Mouse (Mus musculus): ENCODE measurements around the gene Gm45808. TPM values are rescaled to one million over a fixed set of nuclear protein-coding genes. Genes with fewer than 3 reads are reported as not detected.

Gm45808 gene
- total RNA-seq, 2 experiments from 2014 or later: 2.8 to 4.6 TPM

DNA sequence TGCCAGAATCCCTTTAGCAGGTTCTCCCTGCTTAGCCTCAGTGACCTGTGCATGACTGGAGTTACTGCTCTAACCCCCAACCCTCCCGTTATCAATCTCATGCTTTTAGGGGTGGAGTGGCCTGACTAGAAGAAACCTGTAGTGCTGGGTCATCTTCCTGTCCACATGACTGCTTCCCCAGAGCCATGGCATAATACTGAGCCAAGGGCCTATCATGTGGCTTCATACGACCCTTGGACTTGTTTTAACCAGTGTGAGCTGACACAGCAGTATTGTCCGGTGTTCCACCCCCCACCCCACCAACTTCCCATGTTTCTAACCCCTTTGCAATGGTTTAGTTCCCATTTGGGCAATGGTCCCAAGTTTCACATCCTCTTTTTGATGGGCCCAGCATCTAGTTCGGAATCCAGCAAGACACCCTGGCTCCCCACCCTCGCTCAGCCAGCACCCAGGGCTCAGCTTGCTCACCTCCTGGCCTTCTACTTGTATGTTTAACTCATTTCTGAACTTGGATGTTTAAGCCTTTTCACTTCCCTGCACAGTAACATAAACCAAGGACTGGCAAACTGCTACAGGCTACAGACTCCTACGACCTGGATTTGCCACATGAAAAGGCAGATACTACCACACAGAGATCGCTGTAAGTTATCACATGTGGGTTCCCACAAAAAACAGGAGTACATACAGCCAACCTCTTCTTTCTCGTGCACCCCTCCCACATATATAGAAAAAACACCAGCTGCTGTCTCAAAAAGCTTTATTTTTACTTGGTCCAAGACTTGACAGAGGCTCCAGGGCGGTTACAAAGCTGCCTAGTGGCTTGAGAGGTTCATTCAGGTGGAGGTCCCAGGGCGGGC lies 29.2 kb downstream of the Gm45808 start:
- DNase-seq: peak in 1 of 2 experiments; percentile 31
- intact Hi-C loops (cut with DNase I): no loop called here

GRCm38 (mm10) chr7:45456721-45457203 lies 29.8 kb downstream of the Gm45808 start:
- intact Hi-C loops (cut with DNase I): no loop called here
- DNase-seq: no peak

DNA sequence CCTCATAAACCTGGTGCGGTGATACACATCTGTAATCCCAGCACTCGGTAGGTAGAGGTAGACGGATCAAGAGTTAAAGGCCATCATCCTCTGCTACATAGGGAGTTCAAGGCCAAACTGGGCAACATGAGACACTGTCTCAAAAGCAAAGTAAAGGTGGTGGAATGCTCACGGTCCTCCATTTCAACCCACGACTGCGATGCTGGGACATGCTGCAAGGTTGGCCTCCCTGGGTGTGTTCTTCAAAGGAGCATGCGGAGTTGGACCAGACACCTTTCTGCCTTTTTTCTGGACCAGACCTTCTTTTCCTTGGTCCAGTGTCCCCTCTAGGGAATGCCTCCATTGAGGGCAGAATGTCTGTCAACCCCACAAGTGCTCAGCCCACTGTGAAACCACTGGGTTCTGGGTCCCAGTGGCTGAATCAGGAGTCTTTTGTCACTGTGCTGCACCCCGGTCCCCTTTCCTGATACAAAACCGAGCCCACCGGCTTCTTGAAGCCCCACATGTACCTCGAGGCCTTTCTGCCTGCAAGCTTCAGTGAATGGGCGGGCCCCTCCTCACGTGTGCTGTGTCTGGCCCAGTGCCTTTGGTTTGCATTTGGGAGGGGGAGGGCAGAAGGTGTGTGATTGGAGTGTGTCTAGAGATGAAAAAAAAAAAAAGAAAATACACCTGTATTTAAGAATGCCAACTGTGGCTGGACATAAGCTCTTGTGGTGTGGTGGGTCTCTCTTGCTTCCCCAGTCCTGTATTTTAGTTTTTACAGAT lies 30.5 kb downstream of the Gm45808 start:
- no peak for DNase-seq
- intact Hi-C loops (cut with DNase I): no loop called here

GRCm38 (mm10) chr7:45454971-45455370 lies 31.6 kb downstream of the Gm45808 start:
- DNase-seq: no peak
- intact Hi-C loops (cut with DNase I): loop anchor here (5.0 kb wide), 1 partner anchor 107 kb away; no protein-coding TSS in a partner anchor

DNA sequence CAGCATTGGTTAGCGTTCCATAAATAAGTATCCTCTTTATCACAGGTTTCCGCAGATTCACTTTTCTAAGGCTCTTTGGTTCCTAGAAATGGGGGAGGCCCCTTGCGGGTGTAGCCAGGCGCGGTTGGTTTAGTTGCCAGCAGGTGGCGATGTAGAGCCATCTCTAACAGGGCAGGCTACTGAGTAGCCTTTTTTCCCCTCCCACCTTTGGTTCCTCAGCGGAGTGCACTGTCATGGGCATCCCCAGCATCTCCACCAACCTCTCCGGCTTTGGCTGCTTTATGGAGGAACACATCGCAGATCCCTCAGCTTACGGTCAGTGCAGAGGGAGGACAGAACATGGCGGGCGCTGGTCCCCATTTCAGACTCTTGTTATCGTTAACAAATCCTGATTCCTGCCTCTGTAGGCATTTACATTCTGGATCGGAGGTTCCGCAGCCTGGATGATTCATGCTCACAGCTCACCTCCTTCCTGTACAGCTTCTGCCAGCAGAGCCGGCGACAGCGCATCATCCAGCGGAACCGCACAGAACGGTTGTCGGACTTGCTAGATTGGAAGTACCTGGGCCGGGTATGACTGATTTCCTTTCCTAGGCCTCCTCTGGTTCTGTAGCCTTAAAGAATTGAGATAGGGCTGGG lies 35.1 kb downstream of the Gm45808 start:
- DNase-seq: peak; percentile 83 to 91
- intact Hi-C loops (cut with DNase I): loop anchor here (5.0 kb wide), 1 partner anchor 111 kb away; no protein-coding TSS in a partner anchor

DNA sequence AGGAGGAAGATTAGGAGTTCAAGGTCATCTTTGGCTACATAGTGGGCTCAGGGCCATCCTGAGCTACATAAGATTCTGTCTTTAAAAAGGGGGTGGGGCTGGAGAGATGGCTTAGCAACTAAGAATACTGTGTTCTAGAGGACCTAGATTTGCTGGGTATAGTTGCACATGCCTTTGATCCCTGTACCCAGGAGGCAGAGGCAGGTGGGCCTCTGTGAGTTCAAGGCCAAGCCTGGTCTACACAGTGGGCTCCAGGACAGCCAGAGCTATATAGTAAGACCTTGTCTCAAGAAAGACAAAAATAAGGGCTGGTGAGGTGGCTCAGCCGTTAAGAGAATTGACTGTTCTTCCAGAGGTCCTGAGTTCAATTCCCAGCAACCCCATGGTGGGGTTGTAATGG lies 36.6 kb downstream of the Gm45808 start:
- DNase-seq: no peak
- intact Hi-C loops (cut with DNase I): loop anchor here (5.0 kb wide), 1 partner anchor 112 kb away; no protein-coding TSS in a partner anchor

DNA sequence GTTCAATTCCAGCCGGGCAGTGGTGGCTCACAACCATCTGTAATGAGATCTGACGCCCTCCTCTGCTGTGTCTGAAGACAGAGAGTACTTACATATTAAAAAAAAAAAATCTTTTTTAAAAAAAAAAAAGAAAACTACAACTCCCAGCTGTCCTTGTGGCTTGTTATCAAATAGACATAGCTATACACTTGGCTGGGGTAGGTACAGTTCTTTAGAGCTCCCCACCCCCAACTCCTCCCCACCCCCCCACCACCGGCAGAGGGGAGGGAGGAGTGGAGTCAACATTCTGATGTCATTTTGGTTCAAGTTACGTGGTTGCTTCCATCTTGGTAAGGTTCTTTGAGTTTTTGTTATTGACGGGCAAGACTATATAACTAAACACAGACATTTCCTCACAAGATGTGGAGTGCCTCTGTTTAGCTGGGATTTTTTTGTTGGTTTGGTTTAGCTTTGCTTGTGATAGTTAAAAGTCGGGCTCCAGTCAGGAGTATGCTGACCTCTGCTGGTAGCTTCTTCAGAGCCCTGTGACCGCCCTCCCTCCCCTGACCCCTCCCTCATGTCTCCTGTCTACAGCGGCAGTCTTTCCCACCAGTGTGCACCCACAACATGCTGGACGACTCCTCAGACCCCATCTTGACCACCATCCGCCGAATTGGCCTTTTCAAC lies 39.2 kb downstream of the Gm45808 start:
- peak in 1 of 2 experiments; percentile 54 for DNase-seq
- intact Hi-C loops (cut with DNase I): no loop called here

DNA sequence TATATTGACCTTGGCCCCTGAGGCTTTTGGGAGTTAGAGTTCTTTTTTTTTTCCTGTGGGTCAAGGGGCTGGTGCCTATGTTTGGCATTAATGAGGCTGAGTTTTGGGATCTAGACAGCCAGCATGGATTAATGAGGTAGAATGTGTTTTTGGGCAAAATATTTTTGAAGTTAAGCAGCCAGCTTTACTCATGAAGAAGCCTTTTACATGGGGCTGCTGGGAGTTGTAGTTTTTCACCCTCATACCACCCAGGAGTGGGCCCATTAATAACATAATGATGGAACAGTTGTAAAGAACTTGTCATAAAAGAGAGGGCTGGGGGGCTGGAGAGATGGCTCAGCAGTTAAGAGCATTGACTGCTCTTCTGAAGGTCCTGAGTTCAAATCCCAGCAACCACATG lies 40.0 kb downstream of the Gm45808 start:
- intact Hi-C loops (cut with DNase I): no loop called here
- no peak for DNase-seq

GRCm38 (mm10) chr7:45443526-45444420 lies 42.8 kb downstream of the Gm45808 start:
- intact Hi-C loops (cut with DNase I): no loop called here
- DNase-seq: no peak

- DNase-seq: peak in 1 of 2 experiments; percentile 17
- intact Hi-C loops (cut with DNase I): no loop called here
Measured at GRCm38 (mm10) chr7:45437521-45438276, 48.9 kb downstream of the Gm45808 start, which contains the start of gene Ruvbl2. Gene Ruvbl2, minus strand, starts transcription at chr7:45438096.

- DNase-seq: no peak
- intact Hi-C loops (cut with DNase I): no loop called here
Measured at GRCm38 (mm10) chr7:45437046-45437445, 49.6 kb downstream of the Gm45808 start.

GRCm38 (mm10) chr7:45436444-45436843 lies 50.2 kb downstream of the Gm45808 start:
- intact Hi-C loops (cut with DNase I): no loop called here

DNA sequence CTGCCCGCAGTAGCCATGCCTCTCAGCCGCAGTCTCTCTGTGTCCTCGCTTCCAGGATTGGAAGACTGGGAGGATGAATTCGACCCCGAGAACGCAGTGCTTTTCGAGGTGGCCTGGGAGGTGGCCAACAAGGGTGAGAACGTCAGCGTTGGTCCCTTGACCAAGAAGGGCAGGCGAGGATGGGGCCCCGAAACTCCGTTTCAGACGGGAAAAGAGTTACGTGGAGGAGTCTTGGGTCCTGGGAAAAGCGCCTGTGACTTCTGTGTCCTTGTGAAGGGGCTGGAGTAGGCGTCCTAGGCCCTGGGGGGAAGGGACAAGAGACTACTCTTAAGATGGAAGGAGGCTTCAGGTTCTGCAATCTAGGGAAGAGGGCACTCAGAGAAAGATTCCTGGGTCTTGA lies 51.6 kb downstream of the Gm45808 start:
- intact Hi-C loops (cut with DNase I): loop anchor here (2.0 kb wide), 1 partner anchor 28 kb away; no protein-coding TSS in a partner anchor
- no peak for DNase-seq

More at GRCm38 (mm10) chr7:45436444-45436843, 50.2 kb downstream of the Gm45808 start:
- no peak for DNase-seq

- DNase-seq: peak; percentile 100
- intact Hi-C loops (cut with DNase I): loop anchor here (2.0 kb wide), 1 partner anchor 28 kb away; no protein-coding TSS in a partner anchor
Measured at GRCm38 (mm10) chr7:45434203-45435015, 52.2 kb downstream of the Gm45808 start, which contains the start of gene Gys1. Gene Gys1, plus strand, starts transcription at chr7:45434844.

DNA sequence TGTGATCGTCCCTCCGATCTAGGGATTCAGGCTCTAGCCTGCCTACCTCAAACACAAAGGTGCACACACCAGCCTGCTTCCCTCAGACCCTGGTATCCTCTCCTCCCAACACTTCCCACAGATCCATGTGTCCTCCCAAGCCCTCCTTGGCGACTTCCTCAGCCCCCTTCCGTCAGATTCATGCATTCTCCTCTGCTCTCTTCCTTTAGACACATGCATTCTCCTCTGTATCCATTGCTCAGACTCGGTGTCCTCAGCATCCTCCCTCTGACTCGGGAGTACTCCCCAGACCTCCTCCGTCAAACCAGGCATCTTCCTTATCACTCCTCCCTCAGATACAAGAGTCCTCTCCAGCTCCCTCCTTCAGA lies 52.8 kb downstream of the Gm45808 start:
- intact Hi-C loops (cut with DNase I): loop anchor here (2.0 kb wide), 1 partner anchor 27 kb away; no protein-coding TSS in a partner anchor
- DNase-seq: no peak

DNA sequence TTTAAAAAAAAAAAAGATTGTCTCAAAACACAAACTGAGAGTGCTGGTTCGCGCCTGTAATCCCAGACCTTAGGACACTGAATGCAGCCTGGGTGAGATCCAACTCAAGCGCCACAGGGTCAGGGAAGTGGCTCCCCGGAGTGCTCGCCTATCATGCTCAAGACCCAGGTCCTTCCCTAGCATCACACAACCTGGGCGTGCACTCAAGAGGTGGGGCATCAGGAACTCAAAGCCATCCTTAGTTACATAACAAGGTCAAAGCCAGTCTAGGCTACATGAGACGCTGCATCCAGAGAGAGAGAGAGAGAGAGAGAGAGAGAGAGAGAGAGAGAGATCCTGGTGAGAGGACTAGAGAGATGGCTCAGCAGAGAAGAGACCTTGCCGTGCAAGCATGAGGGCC lies 60.1 kb downstream of the Gm45808 start:
- intact Hi-C loops (cut with DNase I): no loop called here

GRCm38 (mm10) chr7:45421194-45421593 lies 65.4 kb downstream of the Gm45808 start:
- DNase-seq: no peak
- intact Hi-C loops (cut with DNase I): no loop called here

More for the DNA sequence above, 60.1 kb downstream of the Gm45808 start:
- no peak for DNase-seq

All from heart, postnatal 14 days (tissue).